Mouse (Mus musculus): ENCODE data around the gene Serpine3.

The Serpine3 gene

DNA sequence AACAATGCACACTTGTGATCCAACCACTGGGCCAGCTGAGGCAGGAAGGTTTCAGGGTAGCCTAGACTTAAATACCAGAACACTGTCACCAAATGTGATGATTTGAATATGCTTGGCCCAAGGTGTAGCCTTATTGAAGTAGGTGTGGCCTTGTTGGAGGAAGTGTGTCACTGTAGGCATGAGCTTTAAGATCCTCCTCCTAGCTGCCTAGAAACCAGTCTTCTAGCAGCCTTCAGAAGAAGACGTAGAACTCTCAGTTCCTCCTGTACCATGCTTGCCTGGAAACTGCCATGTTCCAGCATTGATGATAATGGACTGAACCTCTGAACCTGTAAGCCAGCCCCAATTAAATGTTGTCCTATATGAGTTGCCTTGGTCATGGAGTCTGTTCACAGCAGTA lies 72.2 kb downstream of the Serpine3 start:
- DNase-seq (ENCODE audit: extremely low spot score, low read depth, low spot score) = no peak

Data from hindlimb bud, embryonic 11.5 days (tissue).